Comparison of ENCODE assay signal across 30 mouse cellular contexts in genomic region chr5:107946475-107946874, GRCm38 (mm10). TPM values are rescaled to one million over a fixed set of nuclear protein-coding genes. Genes with fewer than 3 reads are reported as not detected.
A peak's percentile ranks its signal among the peaks of the same experiment; 100 is the strongest.
DNase-seq lines count a peak whose midpoint lies in the region; ATAC-seq and TF ChIP-seq lines count a peak whose summit lies in the region.
"Had no signal": no experiment of that assay in that cellular context is flagged by ENCODE, and none has a peak within 500 bp of the region (broad histone marks: within the 10 kb centered on the region; RNA-seq: fewer than 3 reads in every experiment).

No protein-coding gene starts in this region.

- no peaks in the 10 kb centered on the region for H3K36me3 ChIP-seq in heart, postnatal 0 days (replicated peaks; ENCODE audit: control insufficient read depth, insufficient read depth, low read length)
- H3K36me3 ChIP-seq in forebrain, postnatal 0 days (ENCODE audit: insufficient read depth): no peaks in the 10 kb centered on the region
- H3K36me3 ChIP-seq: hindbrain, embryonic 10.5 days; midbrain, embryonic 13.5 days; neural tube, embryonic 15.5 days had no signal

- H3K4me2 ChIP-seq in heart, postnatal 0 days (ENCODE audit: low read depth, low read length): no peak overlapping the region
- H3K4me2 ChIP-seq in forebrain, postnatal 0 days (ENCODE audit: low read depth): no peak overlapping the region
- H3K4me2 ChIP-seq: lung, embryonic 14.5 days; midbrain, embryonic 13.5 days; neural tube, embryonic 15.5 days had no signal

- TF ChIP-seq CTCF in gastrocnemius, adult 2 months (IDR thresholded peaks at IDR 0.05): no peak
- no peak for TF ChIP-seq CTCF in heart, postnatal 0 days (IDR thresholded peaks at IDR 0.05; ENCODE audit: low read depth)
- no peak for TF ChIP-seq CTCF in bone marrow macrophage, adult 2 months (IDR thresholded peaks at IDR 0.05; ENCODE audit: low read depth, low read length)
- no peak for TF ChIP-seq CTCF in forebrain, postnatal 0 days (IDR thresholded peaks at IDR 0.05; ENCODE audit: low read depth)

- 54% methylated on average over 1 of the region's 1 CpGs for WGBS in heart, postnatal 0 days
- 92% methylated on average over 1 of the region's 1 CpGs for WGBS in forebrain, postnatal 0 days

- H3K9me3 ChIP-seq in heart, postnatal 0 days (replicated peaks; ENCODE audit: control insufficient read depth, low read length): 0 out of 2 replicates have a peak, but pooled peaks cover 3% of the 10 kb centered on the region
- no peaks in the 10 kb centered on the region for H3K9me3 ChIP-seq in forebrain, postnatal 0 days (ENCODE audit: low read length)
- H3K9me3 ChIP-seq: hindbrain, embryonic 10.5 days; neural tube, embryonic 15.5 days had no signal

- intact Hi-C loops in gastrocnemius, adult 2 months (cut with DNase I): loop anchor here (5.0 kb wide), 1 partner anchor 41 kb away; the partner anchor contains the start of gene Fam69a
- intact Hi-C loops in gastrocnemius, postnatal 36 days (cut with DNase I): no loop called here
- intact Hi-C loops in heart, postnatal 10 days (cut with DNase I): no loop called here

- no peak overlapping the region for H3K9ac ChIP-seq in heart, postnatal 0 days (replicated peaks; ENCODE audit: low read depth, low read length)
- H3K9ac ChIP-seq in forebrain, postnatal 0 days: no peak overlapping the region
- H3K9ac ChIP-seq: liver, embryonic 14.5 days; lung, embryonic 14.5 days; midbrain, embryonic 13.5 days; neural tube, embryonic 15.5 days had no signal

- H3K27ac ChIP-seq in gastrocnemius, adult 2 months: peak overlapping the region; percentile 83
- peak overlapping the region; percentile 49 for H3K27ac ChIP-seq in heart, postnatal 0 days (ENCODE audit: low read depth)
- peak overlapping the region; percentile 51 for H3K27ac ChIP-seq in bone marrow macrophage, adult 2 months (ENCODE audit: insufficient read depth, low read depth, low read length)
- H3K27ac ChIP-seq in forebrain, postnatal 0 days (ENCODE audit: low read depth, low read length): no peak overlapping the region
- H3K27ac ChIP-seq: hindbrain, embryonic 10.5 days; liver, embryonic 14.5 days; midbrain, embryonic 13.5 days; neural tube, embryonic 15.5 days had no signal

- H3K27me3 ChIP-seq in heart, postnatal 0 days (ENCODE audit: control insufficient read depth, insufficient read depth, low read length): no peaks in the 10 kb centered on the region
- no peaks in the 10 kb centered on the region for H3K27me3 ChIP-seq in forebrain, postnatal 0 days (ENCODE audit: insufficient read depth, low read length)
- H3K27me3 ChIP-seq: midbrain, embryonic 13.5 days; neural tube, embryonic 15.5 days had no signal

- peaks cover 10% of the 10 kb centered on the region; the same call in 1 of the 2 replicates for H3K4me1 ChIP-seq in heart, postnatal 0 days (ENCODE audit: control insufficient read depth, insufficient read depth)
- peaks cover 64% of the 10 kb centered on the region for H3K4me1 ChIP-seq in bone marrow macrophage, adult 2 months (ENCODE audit: control insufficient read depth, insufficient read depth, low read length)
- no peaks in the 10 kb centered on the region for H3K4me1 ChIP-seq in forebrain, postnatal 0 days (ENCODE audit: insufficient read depth)
- H3K4me1 ChIP-seq: hindbrain, embryonic 10.5 days; midbrain, embryonic 13.5 days had no signal

- no peak overlapping the region for H3K4me3 ChIP-seq in gastrocnemius, adult 2 months
- no peak overlapping the region for H3K4me3 ChIP-seq in heart, postnatal 0 days (ENCODE audit: low read depth, low read length)
- H3K4me3 ChIP-seq in bone marrow macrophage, adult 2 months (ENCODE audit: insufficient read depth, low read length): no peak overlapping the region
- no peak overlapping the region for H3K4me3 ChIP-seq in forebrain, postnatal 0 days (ENCODE audit: low read depth, low read length)
- H3K4me3 ChIP-seq: erythroblast, embryonic 14.5 days; hindbrain, embryonic 10.5 days; midbrain, embryonic 13.5 days; neural tube, embryonic 15.5 days had no signal

- no peak for ATAC-seq in heart, postnatal 0 days (ENCODE audit: insufficient read depth, low read depth)
- ATAC-seq in megakaryocyte progenitor cell, adult 5-6 weeks (replicated peaks; ENCODE audit: poor library complexity): no peak
- no peak for ATAC-seq in forebrain, postnatal 0 days
- ATAC-seq: forebrain, embryonic 16.5 days; hindbrain, embryonic 16.5 days; intestine, postnatal 0 days; midbrain, embryonic 13.5 days had no signal

- no peak for TF ChIP-seq EP300 in heart, postnatal 0 days (IDR thresholded peaks at IDR 0.05; ENCODE audit: low read depth)

- TF ChIP-seq POLR2A in bone marrow macrophage, adult 2 months (IDR thresholded peaks at IDR 0.05; ENCODE audit: borderline replicate concordance, low read depth, low read length): no peak

- DNase-seq in gastrocnemius, adult 2 months: no peak
- DNase-seq in gastrocnemius, postnatal 36 days: no peak
- no peak for DNase-seq in heart, postnatal 0 days (ENCODE audit: low spot score)
- no peak for DNase-seq in heart, postnatal 10 days
- peak; percentile 50 for DNase-seq in naive thymus-derived CD4-positive, alpha-beta T cell, adult 2 months (ENCODE audit: low read depth)
- no peak for DNase-seq in forebrain, postnatal 0 days
- DNase-seq: adrenal gland, postnatal 25 days; cerebellum, adult 18-20 months; cerebellum, postnatal 14 days; gastrocnemius, postnatal 10 days; kidney, adult 9 months; kidney, postnatal 10 days; layer of hippocampus, postnatal 36 days; liver; lung, embryonic 14.5 days; lung, postnatal 14 days; retina, postnatal 1 day; right cerebral cortex, postnatal 14 days; spleen, adult 18-20 months; thymus, postnatal 4 days had no signal

RNA-seq across cellular contexts. Expression of gene Fam69a, which starts 40.4 kb away (rescaled TPM):
- 10 to 100 TPM; 19.8 to 26.1 TPM for total RNA-seq in gastrocnemius, adult 2 months (2021)
- 10 to 100 TPM; 21.8 to 23.6 TPM for total RNA-seq in gastrocnemius, postnatal 36 days (2021)
- 1.9 and 5.7 TPM in 2 replicates for total RNA-seq in heart, postnatal 0 days (2014; rRNA removed; ENCODE audit: low replicate concordance)
- 18.6 and 19.2 TPM in 2 replicates for polyA plus RNA-seq in heart, postnatal 0 days (2015; fragmentation: Nextera tagmentation; extraction: Ambion mirVana)
- 10 to 100 TPM in 1 of 2 experiments, 1 to 10 TPM in 1; 9.0 to 10.4 TPM for total RNA-seq in heart, postnatal 10 days (2021)
- polyA plus RNA-seq in bone marrow macrophage, adult 2 months (2012; ENCODE audit: insufficient read depth, insufficient read length, missing spikeins): 73.2 and 80.4 TPM in 2 replicates
- 43.3 and 48.4 TPM in 2 replicates for total RNA-seq in megakaryocyte progenitor cell, adult 5-6 weeks (2015)
- total RNA-seq in megakaryocyte progenitor cell, adult 5-6 weeks (2017): 16.2 and 27.8 TPM in 2 replicates
- total RNA-seq in forebrain, postnatal 0 days (2014; rRNA removed): 23.9 and 28.5 TPM in 2 replicates
- polyA plus RNA-seq in forebrain, postnatal 0 days (2015; fragmentation: Nextera tagmentation; extraction: Ambion mirVana): 47.8 and 60.9 TPM in 2 replicates

RNA-seq across cellular contexts. Expression of gene Rpl5, which starts 46.2 kb away (rescaled TPM):
- 10 to 100 TPM; 41.0 to 42.5 TPM for total RNA-seq in gastrocnemius, adult 2 months (2021)
- total RNA-seq in gastrocnemius, postnatal 36 days (2021): 10 to 100 TPM; 28.8 to 36.7 TPM
- total RNA-seq in heart, postnatal 0 days (2014; rRNA removed; ENCODE audit: low replicate concordance): 201 and 233 TPM in 2 replicates
- 22.1 and 26.8 TPM in 2 replicates for polyA plus RNA-seq in heart, postnatal 0 days (2015; fragmentation: Nextera tagmentation; extraction: Ambion mirVana)
- 10 to 100 TPM; 54.4 to 56.2 TPM for total RNA-seq in heart, postnatal 10 days (2021)
- polyA plus RNA-seq in bone marrow macrophage, adult 2 months (2012; ENCODE audit: insufficient read depth, insufficient read length, missing spikeins): 54.3 and 57.8 TPM in 2 replicates
- 475 and 483 TPM in 2 replicates for total RNA-seq in megakaryocyte progenitor cell, adult 5-6 weeks (2015)
- total RNA-seq in megakaryocyte progenitor cell, adult 5-6 weeks (2017): 228 and 280 TPM in 2 replicates
- 195 and 203 TPM in 2 replicates for total RNA-seq in forebrain, postnatal 0 days (2014; rRNA removed)
- 65.7 and 74.2 TPM in 2 replicates for polyA plus RNA-seq in forebrain, postnatal 0 days (2015; fragmentation: Nextera tagmentation; extraction: Ambion mirVana)
